Mouse (Mus musculus) heart, adult 2 months (tissue): ENCODE measurements around the gene Dhrs13.

Experiments
- CTCF ChIP-seq: fragments of 200-600 bp; IDR thresholded peaks from 2 replicates; pipeline ENCODE4 v1.8.1; 2022; ENCODE audit warnings: antibody characterized with exemption, mild to moderate bottlenecking, moderate library complexity
- POLR2A ChIP-seq: fragments of 200-500 bp; IDR thresholded peaks from 2 replicates; pipeline ENCODE4 v1.6.1; 2011; ENCODE audit warnings: mild to moderate bottlenecking, low read depth, low read length, control low read depth; ENCODE audit not compliant: insufficient read depth

DNA sequence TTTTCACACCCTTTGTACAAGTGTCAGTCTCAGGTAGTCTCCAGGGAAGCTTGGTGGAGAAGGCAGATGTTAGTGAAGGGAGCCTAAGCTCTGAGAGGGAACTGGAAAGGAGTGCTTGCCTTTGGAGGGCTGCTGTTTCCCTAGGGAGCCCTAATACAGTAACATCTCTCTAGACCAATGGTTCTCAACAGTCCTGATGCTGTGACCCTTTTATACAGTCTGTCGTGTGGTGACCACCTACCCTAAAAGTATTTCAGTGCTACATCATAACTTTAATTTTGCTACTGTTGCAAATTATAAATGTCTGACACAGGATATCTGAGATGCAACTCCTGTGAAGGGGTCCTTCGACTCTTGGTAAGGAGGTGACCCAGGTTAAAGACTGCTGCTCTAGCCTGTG, 1.5 kb upstream of the Dhrs13 start:
- TF ChIP-seq CTCF, result no peak
- TF ChIP-seq POLR2A, result no peak
